Mouse (Mus musculus) CH12.LX (cell line): Measurements from ENCODE around the gene Drg2.

Experiments used
- CTCF ChIP-seq, 2 experiments: IDR thresholded peaks in 1 of 2; conservative IDR thresholded peaks in 1 of 2; 2 replicates each; pipeline ENCODE4 v1.5.1; 2011 to 2012; ENCODE audit warnings: low read depth in 2 of 2, low read length in 2 of 2, improper control_type of control experiment in 1 of 2, inconsistent platforms in 1 of 2, mild to moderate bottlenecking in 1 of 2, moderate library complexity in 1 of 2
- E2F4 ChIP-seq: IDR thresholded peaks from 2 replicates; pipeline ENCODE4 v1.6.1; 2011; ENCODE audit warnings: low read depth, low read length, improper control_type of control experiment; ENCODE audit not compliant: insufficient replicate concordance
- GABPA ChIP-seq: IDR thresholded peaks from 2 replicates; pipeline ENCODE4 v1.6.1; 2012; ENCODE audit warnings: low read depth, low read length, improper control_type of control experiment, inconsistent platforms; ENCODE audit not compliant: insufficient replicate concordance
- MYC ChIP-seq: IDR thresholded peaks from 2 replicates; pipeline ENCODE4 v1.6.1; 2011; ENCODE audit warnings: low read depth, mild to moderate bottlenecking, improper control_type of control experiment, low read length
- NELFE ChIP-seq: IDR thresholded peaks from 2 replicates; pipeline ENCODE4 v1.6.1; 2011; ENCODE audit warnings: low read depth, low read length, improper control_type of control experiment
- POLR2A ChIP-seq: IDR thresholded peaks from 2 replicates; pipeline ENCODE4 v1.6.1; 2011; ENCODE audit warnings: low read depth, mild to moderate bottlenecking, improper control_type of control experiment, low read length
- ZKSCAN1 ChIP-seq: IDR thresholded peaks from 2 replicates; pipeline ENCODE4 v1.6.1; 2012; ENCODE audit warnings: low read depth, inconsistent platforms, low read length, improper control_type of control experiment, borderline replicate concordance
- ZMIZ1 ChIP-seq: IDR thresholded peaks from 2 replicates; pipeline ENCODE4 v1.6.1; 2012; ENCODE audit warnings: low read depth, mild to moderate bottlenecking, inconsistent platforms, low read length, improper control_type of control experiment

- TF ChIP-seq ZMIZ1 (no peak), POLR2A (no peak), NELFE (no peak), CTCF (conservative IDR thresholded peaks at IDR 0.05 in 1 of 2, IDR thresholded peaks at IDR 0.05 in 1 of 2; ENCODE audit: low read depth in 2 of 2, low read length in 2 of 2) (peak; percentile 44 to 62; a peak in 3 of 4 replicates), MYC (no peak), E2F4 (no peak), GABPA (no peak), ZKSCAN1 (no peak)
Measured at GRCm38 (mm10) chr11:60512520-60512919, 58.1 kb downstream of the Drg2 start.
